Mouse (Mus musculus): ENCODE data around the gene Stk11. TPM values are rescaled to one million over a fixed set of nuclear protein-coding genes. Genes with fewer than 3 reads are reported as not detected.

Gene Stk11
- total RNA-seq, 2 experiments from 2014 or later = 105 to 110 TPM

DNA sequence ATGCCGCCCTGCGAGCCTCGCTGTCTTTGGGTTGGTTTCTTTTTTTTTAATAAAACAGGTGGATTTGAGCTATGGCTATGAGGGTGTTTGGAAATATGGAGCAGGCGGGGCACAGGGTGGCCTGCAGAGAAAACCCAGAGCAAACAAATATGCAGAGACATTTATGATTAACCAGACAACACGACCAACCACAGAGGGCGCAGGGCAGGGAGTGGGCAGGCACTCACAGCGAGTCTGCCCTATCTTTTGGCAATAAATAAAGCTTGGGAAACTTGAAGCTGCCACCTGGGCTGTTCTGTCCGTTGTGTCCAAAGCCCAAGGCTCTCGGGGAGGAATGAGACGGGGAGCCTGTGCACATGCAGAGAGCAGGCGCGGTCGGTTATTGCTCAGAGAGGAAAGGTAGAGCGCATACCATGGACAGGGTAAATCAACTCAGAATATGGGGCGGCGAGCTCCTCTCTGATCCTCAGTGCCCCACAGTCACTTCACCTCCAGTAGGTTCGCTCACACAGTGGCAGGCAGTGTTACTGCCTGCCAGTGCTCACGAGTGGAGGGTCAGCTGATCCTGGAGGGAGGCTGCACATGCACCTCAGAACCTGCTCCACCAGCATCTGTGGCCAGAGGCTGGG lies 14.9 kb downstream of the Stk11 start:
- DNase-seq = no peak

DNA sequence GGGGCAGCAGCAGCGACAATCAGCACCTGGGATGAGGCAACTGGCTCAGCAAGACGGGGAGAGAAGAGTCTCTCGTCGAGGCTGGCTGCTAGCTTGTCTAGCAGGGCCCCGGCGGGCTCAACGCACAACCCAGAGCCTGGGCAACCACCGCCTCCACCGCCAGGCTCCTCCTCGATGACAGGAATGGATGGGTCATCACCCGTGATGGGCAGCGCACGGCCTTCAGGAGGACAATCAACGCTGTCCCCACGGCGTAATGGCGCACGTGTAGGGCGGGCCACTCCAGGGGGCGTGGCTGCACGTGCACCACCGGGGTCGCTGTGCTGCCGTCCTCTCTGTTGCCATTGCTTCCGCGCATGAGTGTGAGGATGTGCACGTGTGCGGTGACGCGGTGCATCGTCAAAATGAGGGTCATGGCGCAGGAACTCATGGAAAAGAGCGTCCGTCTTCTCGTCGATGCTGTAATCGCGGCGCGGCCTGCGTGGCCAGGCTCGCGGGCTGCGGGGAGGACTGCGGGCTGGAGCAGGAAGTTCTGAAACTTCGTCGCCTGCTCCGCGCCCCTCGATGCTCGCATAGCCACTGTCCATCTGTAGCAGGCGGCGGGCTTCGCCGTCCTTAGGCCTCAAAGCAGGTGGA lies 15.8 kb downstream of the Stk11 start:
- no peak for DNase-seq

DNA sequence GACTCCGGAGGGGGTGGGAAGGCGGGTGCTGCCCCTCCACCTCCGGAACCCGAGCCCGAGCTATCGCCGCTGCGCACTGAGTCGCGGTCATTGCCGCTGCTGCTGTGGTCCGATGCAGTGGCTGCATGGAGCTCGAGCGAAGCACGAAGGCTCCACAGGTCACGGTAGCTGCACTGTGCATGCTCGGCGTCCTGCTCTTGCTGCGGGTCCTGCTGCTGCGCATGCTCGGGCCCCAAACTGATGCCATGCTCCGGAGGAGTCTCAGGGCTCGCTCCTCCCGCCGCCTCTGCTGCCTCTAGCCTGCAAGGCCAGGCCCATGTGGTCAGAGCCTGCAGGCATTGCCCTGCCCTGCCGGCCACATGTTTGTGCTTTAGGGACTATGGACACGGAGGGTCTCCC lies 16.3 kb downstream of the Stk11 start:
- DNase-seq = no peak

DNA sequence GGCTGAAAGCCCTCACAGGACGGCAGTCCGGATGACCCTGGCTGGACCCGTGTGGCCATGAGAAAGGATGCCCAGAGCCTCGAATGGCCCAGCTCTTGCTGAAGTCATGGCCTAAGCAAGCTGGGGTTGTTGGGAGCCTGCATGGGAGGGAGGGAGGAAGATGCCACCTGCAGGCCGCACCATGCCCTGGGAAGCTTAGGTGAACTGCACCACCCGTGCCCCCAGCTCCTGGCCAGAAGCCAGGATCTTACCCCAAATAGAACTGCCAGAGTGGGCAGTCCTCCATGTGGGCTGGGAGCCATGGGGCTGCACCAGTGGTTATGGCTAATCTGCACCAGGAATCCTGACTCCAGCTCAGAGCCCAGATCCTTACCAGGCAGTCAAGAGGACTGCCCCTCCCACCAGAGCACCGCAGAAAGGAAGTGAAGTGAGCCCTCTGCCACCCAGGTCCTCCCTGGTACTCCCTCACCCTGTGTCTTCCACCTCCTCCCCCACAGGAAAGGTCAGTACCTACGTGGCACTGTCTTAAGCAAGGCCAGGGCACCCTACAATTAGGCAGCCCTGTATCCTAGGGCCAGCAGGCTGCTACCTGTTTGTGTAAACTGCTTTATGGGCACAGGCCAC lies 17.7 kb downstream of the Stk11 start:
- peak; percentile 55 for DNase-seq

DNA sequence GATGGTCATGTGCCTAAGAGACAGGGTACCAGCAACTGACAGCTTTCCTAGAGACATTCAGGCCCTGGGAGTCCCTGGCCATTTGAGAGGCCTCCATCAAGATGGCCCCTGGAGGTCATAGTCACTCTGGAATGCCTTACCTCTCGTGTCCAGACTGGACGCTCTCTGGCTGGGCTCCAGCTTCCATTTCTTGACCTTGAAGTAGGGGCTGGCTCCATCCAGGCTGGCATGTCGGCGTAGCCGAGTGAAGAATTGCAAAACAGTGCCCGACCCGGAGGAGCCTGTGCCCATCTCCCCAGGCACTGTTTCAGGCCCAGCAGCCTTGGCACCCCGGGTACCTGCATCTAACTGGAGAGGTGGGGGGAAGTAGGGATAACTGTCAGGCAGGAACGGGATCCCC lies 18.8 kb downstream of the Stk11 start:
- DNase-seq = peak; percentile 15

DNA sequence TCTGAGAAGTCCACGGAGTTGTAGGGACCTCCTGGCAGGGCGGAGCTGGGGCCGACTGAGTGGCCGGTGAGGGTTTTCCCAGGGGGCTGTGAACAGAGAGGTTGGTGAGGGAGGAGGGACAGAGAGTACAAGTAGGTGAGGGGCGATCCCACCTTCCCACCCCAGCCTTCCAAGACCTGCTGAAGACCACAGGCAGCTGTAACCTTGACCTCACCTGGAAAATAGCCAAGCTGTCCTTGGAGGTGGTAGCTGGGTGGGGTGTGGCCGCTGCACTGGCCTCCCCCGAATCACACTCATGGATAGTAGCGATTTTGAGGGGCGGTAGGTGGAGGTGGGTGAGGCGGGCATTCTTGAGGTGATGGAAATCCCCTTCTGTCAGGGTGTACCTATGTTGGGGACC lies 19.6 kb downstream of the Stk11 start:
- no peak for DNase-seq

DNA sequence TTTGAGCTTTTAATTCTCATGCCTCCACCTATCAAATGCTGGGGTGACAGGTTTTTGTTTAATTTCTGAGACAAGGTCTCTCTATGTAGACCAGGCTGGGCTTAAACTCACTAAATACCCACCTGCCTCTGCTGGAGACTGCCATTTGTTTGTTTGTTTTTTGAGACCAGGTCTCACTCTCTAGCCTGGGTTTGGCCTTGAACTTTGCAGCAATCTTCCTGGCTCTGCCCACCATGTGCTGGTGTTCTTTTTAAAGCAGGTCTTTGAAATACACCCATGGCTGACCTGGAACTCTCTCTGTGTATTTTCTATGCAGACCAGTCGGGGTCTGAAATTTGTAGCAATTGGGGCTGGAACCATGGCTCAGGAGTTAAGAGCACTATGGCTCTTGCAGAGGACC lies 20.0 kb downstream of the Stk11 start:
- DNase-seq = no peak

DNA sequence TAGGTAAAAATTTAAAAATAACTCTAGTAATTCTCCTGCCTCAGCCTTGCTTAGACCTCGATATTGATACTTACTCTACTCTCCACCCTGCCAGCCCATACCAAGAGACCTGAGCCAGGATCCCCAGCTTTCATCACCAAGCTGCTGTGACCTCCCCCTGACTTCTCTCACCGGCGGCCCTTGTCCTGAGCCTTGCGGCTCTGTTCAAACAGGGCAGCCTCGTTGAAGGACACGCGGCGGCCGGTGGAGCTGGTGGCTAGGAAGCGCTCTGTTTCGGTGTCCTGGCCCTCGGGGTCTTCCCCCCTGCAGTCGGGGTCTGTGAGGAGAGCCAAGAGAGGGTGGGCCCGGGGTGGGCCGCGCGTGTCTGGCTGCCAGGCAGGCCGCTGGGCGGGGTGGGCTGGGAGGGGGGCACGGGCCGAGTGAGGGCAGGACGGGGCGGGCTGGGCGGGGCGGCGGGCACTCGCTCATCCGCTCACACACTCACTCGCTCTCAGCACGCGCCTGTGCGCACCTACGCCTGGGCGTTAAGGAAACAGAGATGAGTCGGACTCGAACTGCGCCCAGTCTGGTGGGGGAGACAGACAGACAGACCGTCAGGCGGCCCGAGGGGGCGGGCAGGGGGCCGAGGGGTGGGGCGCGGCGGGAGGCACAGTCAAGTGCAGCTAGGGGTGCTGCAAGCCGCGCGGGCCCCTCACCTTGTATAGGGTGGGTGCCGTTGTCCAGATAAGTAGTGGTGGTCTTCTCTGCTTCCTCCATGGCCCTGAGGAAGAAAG lies 20.8 kb downstream of the Stk11 start:
- peak; percentile 13 for DNase-seq

DNA sequence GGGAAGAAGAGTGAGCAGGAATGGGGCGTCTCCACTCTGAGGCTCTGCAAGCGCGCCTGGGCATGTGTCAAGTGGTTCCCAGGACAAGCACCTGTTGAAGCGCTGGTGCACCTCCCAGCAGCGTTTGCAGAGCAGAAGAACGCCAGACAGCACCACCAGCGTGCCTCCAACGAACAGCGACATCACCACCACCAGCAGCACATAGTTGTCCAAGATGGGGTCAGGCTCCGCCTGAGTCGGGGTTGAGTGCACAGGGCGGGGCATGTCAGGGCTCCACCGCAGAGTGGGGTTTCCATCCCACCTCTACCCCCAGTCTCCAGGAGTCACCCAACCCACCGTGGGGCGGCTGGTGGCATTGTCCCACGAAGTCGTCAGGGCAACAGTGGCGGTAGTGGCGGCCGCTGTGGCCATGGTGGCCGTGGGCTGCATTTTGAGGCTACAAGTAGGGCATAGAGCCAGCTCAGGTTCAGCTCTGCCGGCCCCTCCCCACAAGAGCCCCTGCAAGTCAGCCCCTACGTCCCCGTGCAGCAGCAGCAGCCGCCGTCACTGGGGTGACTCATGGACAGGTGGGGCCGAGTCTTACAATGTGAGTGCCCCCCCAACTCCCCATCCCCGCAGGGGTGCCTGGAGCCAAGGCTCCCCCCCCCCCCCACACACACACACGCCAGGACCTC lies 21.5 kb downstream of the Stk11 start:
- peak; percentile 16 for DNase-seq

DNA sequence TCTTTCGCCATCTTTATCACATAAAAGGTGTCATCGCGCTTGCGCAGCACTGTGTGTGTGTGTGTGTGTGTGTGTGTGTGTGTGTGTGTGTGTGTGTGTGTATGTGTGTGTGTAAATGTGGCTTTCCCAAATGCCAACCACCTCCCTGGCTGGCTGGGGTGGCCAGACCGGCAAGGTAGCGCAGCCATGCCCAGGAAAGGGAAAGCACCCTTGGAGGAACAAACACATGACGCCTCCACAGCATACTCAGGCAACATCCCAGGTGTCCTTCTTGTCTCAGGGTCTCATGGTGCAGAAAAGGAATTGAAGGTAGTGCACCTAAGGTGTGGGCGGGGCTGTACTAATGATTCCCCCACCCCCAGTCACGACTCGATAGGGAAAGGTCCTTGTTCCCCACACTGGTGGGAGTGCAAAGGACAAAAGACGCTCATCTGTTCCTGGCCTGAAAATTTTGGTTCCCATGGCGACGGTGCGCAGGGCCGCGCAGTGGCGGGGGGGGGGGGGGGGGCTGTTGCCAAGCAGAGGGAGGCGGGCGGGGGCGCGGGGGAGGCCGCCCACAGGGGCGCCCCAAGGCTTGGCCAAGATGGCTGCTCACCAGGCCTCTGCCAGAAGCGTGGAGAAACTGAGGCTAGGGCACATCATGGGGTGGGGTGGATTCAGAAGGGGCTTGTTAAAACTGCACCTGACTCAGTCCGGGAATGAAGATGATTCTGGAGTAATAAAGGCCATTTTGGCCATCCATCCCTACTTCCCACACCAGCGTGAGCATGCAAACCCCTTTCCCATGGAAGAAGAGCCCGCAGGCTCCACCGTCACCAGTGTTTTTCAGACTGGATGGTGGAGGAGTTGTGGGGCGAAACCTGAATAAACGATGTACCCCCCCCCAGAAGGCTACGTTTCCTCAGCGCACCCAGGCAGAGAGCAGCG lies 22.3 kb downstream of the Stk11 start:
- DNase-seq = peak; percentile 7

DNA sequence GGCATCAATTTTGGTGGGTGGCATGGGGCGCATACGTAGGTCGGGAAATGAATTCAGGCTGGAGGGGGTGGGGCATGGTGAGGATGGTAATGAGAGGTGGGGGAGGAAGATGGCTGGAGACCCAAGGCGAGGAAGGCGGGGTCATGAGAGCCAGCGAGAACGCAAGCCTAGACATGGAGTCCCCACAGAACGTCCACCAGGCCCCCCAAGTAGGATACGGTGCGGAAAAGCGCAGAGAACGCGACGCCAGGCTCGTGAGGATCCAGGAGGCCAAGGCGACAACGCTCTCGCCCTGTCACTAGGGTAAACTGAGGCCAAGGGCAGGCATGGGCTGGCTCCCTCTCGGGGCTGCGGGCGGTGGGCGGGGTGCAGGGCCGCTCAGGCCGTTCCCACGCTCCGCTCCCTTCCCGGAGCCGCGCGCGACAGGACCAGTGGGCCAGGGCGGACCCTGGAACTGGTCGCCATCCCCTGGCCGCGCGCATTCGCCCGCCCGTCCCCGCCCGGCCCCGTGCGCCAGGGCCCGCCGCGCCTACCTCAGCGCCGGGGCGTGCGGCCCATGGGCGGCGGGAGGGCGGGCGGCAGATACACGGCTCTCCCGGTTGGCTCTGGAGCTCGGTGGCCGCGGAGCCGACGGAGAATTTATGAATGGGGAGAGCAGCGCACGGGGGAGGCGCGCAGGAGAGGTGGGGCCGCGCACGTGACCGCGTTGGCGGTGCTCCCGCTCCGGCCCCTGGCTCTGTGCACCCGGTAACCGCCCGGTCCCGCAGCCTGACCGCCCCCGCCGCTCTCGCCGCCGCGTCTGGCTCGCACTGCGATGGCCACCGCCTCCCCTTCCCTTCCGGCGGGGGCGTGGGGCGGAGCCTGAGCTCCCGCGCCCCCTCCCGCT lies 23.2 kb downstream of the Stk11 start, which contains the start of gene Atp5d:
Gene Atp5d, plus strand, starts transcription at position 80 of the 886 bp plus-strand sequence.
- DNase-seq = peak; percentile 8

DNA sequence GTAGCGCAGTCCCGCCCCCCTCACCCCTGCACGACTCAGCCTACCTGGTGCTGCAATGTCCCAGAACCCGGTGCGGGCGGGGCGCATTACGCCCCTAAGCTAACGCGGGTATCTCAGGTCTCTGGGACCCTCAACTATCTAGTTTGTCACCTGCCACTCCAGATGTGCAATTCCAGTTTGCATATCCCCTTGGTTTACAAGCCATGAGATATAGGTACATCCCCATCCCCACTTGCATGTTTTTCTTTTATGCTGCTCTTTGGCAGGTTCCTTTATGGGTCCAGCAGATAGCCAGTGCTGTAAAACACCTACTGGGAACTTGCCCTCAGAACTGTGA lies 23.8 kb downstream of the Stk11 start:
- no peak for DNase-seq

DNA sequence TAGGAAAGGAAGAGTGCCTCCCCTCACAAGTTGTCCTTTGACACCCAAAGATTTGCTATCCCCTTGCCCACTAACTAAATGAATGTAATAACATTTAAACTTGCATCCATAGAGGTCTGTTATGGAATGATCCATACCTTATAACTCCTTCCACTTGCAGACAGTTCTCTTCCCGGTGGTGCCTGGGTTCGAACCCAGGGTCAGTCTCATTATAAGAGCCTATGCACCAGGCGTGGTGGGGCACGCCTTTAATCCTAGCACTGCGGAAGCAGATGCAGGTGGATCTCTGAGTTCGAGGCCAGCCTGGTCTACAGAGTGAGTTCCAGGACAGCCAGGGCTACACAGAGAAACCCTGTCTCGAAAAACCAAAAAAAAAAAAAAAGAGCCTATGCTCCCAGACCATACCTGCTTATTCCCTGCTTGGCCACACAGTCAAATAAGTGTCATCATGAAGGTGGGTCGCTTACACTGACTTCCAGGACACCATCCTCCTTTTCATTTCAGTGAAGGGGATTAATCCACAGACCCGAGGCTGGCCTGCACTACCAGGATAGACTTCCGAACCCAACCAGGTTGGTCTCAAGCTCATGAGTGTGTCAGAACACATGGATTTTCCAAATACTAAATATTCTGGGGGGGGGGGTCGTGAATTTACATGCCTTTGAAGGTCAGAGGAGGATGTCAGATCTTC lies 24.5 kb downstream of the Stk11 start:
- no peak for DNase-seq

DNA sequence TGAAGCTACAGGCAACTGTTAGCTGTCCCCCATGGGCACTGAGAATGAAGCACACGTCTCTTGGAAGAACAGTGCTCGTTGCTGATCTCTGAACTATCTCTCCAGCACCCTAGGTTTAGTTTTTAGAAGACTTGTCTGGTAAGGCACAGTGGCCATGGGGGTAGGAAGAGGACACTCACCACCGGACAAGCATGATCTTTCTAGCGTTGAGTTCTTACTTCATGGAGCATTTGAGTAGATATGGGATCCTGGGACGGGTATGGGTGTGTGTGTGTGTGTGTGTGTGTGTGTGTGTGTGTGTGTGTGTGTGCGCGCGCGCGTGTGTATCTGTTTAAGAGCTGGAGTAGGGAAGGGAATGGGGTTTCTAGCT lies 25.0 kb downstream of the Stk11 start, which contains the start of gene Cbarp:
Gene Cbarp, minus strand, starts transcription at position 170 of the 370 bp plus-strand sequence.
- DNase-seq = no peak

DNA sequence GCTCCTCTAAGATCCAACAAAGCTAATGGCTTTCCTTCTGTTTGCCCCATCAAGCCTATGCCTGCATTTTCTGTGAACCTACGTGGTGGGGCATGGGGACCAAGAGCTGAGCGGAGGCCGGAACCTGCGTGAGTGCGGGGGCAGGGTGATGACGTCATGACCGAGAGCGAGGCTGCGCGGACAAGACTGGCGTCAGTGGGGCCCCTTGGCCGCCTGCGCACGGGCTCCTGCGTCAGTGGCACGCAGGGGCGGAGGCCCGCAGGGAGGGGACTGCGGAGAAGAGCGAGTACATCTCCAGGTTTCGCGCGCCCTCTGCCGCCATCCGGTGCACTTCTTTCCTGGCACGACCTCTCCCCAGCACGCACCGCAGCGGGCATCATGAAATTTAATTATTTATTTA lies 25.6 kb downstream of the Stk11 start:
- DNase-seq = peak; percentile 85

DNA sequence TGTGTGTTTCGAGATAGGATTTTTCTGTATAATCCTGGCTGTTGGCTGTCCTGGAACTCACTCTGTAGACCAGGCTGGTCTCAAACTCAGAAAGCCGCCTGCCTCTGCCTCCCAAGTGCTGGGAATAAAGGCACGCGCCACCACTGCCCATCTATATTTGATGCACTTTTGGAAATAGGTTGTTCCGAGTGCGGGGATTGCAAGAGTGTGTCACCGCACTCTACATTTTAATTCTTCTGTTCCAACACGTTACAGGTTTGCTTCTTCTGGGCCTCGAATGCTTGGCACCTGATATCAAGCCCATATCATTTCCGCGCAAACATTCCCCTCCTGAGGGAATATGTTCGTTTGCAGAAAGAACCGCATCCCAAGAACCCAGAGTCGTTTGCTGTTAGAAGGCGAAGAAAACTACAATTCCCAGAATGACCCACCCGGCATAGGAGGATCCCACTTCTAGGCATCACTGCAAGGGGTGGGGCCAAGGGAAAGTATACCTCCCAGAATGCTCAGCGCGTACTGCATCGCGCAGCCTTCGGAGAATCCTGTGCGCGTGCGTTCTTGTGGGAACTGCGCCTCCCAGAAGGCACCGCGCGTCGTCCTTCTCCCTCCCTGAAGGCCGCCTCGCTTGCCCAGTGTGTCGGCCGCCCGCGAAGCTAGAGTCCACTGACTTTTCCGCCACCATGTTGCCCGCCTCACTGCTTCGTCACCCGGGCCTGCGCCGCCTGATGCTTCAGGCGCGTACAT lies 26.4 kb downstream of the Stk11 start:
- DNase-seq = peak; percentile 89

DNA sequence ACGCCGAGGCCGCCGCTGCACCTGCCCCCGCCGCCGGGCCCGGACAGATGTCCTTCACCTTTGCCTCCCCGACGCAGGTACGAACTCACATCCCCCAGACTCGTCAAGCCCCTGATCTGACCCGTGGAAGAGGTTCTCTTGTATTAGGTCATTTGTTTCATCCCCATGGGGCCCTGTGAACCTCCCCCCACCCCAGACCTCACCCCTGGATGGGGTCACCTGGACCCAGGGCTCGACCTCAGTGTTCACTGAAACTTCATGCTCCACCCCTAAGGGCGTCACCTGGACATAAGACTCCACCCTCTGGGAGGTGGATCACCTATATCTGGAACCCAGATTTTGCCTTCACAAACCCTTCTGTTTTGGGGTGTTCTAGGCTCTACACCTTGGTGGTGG lies 26.9 kb downstream of the Stk11 start:
- no peak for DNase-seq

DNA sequence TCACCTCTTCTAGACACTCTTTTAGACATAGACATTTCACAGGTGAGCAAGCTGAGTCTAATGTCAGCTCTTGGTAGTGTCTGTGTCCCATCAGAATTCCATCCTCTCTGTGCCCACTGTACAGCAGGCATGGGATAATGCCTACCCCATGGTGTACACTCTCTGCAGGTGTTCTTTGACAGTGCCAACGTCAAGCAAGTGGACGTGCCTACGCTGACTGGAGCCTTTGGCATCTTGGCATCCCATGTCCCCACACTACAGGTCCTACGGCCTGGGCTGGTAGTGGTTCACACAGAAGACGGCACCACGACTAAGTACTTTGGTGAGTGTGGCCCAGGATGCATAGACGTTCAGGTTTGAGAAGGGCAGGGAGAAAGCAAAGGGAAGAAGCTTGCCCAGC lies 28.1 kb downstream of the Stk11 start:
- DNase-seq = no peak

DNA sequence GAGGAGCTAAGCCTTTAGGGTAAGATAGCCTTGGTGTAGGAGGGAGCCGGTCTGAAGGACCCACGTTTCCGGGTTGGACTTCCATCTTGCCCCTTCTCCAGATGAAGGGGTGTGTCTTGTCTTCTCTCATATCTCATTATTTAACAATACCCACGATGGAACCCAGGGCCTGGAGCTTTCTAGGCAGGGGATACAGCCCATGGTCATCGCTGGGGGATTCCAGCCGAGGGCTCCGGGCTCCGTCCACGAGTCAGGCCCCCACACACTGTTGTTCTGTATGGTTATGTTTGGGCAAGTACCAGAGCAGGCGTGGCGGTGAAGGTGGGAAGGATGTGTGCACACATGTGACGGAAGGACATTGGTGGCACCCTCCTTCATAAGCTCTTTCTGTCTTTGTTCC lies 28.6 kb downstream of the Stk11 start:
- DNase-seq = no peak
